Mouse (Mus musculus) spleen, postnatal 10 days (tissue): ENCODE measurements around the gene Cacna2d2.
A peak's percentile ranks its signal among the peaks of the same experiment; 100 is the strongest.

Source experiments
- DNase-seq, 2 experiments: peaks; one replicate each; pipeline ENCODE4 v3.0.0; 2021 to 2022; ENCODE audit warnings: low spot score in 2 of 2

The Cacna2d2 gene

GRCm38 (mm10) chr9:107403116-107403515 lies 3.7 kb downstream of the Cacna2d2 start:
- DNase-seq: no peak

GRCm38 (mm10) chr9:107409449-107409848 lies 10.0 kb downstream of the Cacna2d2 start:
- DNase-seq: no peak

- no peak for DNase-seq
Observed at GRCm38 (mm10) chr9:107417106-107417505, 17.7 kb downstream of the Cacna2d2 start.

GRCm38 (mm10) chr9:107419491-107420244 lies 20.3 kb downstream of the Cacna2d2 start:
- no peak for DNase-seq

GRCm38 (mm10) chr9:107420898-107421297 lies 21.5 kb downstream of the Cacna2d2 start:
- DNase-seq: no peak

- DNase-seq: no peak
Observed at GRCm38 (mm10) chr9:107422878-107423277, 23.5 kb downstream of the Cacna2d2 start.

- DNase-seq: no peak
Observed at GRCm38 (mm10) chr9:107424485-107425175, 25.2 kb downstream of the Cacna2d2 start.

GRCm38 (mm10) chr9:107427876-107428275 lies 28.5 kb downstream of the Cacna2d2 start:
- no peak for DNase-seq

- DNase-seq: no peak
Observed at GRCm38 (mm10) chr9:107428451-107429186, 29.2 kb downstream of the Cacna2d2 start.

- no peak for DNase-seq
Observed at GRCm38 (mm10) chr9:107430445-107430844, 31.0 kb downstream of the Cacna2d2 start.

GRCm38 (mm10) chr9:107432546-107432945 lies 33.1 kb downstream of the Cacna2d2 start:
- DNase-seq: no peak

GRCm38 (mm10) chr9:107434851-107435250 lies 35.4 kb downstream of the Cacna2d2 start:
- no peak for DNase-seq

- DNase-seq: no peak
Observed at GRCm38 (mm10) chr9:107435285-107435684, 35.9 kb downstream of the Cacna2d2 start.

- DNase-seq: no peak
Observed at GRCm38 (mm10) chr9:107442891-107443290, 43.5 kb downstream of the Cacna2d2 start.

- DNase-seq: no peak
Observed at GRCm38 (mm10) chr9:107443324-107443723, 43.9 kb downstream of the Cacna2d2 start.

GRCm38 (mm10) chr9:107445011-107445471 lies 45.6 kb downstream of the Cacna2d2 start:
- DNase-seq: no peak

GRCm38 (mm10) chr9:107448805-107449517 lies 49.5 kb downstream of the Cacna2d2 start:
- no peak for DNase-seq

- no peak for DNase-seq
Observed at GRCm38 (mm10) chr9:107451400-107451799, 52.0 kb downstream of the Cacna2d2 start.

GRCm38 (mm10) chr9:107451891-107452521 lies 52.6 kb downstream of the Cacna2d2 start:
- no peak for DNase-seq

GRCm38 (mm10) chr9:107452552-107452951 lies 53.1 kb downstream of the Cacna2d2 start:
- peak in 1 of 2 experiments; percentile 43 for DNase-seq

GRCm38 (mm10) chr9:107453151-107453550 lies 53.7 kb downstream of the Cacna2d2 start:
- no peak for DNase-seq
